Mouse (Mus musculus) ES-E14 (cell line): ENCODE data around the gene Scp2d1. TPM values are rescaled to one million over a fixed set of nuclear protein-coding genes. Genes with fewer than 3 reads are reported as not detected.

Experiments used
- DNase-seq: peaks from one replicate; pipeline ENCODE4 v3.0.0-alpha.2; 2013; ENCODE audit warnings: low read depth, low spot score
- H3K27ac ChIP-seq: 2 replicates; pipeline ENCODE4 v1.5.1; 2012; ENCODE audit warnings: low read depth, mild to moderate bottlenecking, low read length, moderate library complexity, mixed read lengths; ENCODE audit not compliant: poor library complexity, insufficient read depth, severe bottlenecking
- H3K36me3 ChIP-seq: 2 replicates; pipeline ENCODE4 v1.6.1; 2012; ENCODE audit warnings: mild to moderate bottlenecking, low read length, moderate library complexity, mixed read lengths; ENCODE audit not compliant: control insufficient read depth, poor library complexity, insufficient read depth, severe bottlenecking
- H3K4me1 ChIP-seq, 2 experiments: fragments of 150-350 bp in 1 of 2; sonication (generic) in 1 of 2; 2 replicates each; pipeline ENCODE4 v1.6.1; 2012; ENCODE audit warnings: low read length in 2 of 2, mild to moderate bottlenecking in 1 of 2, mixed read lengths in 1 of 2; ENCODE audit not compliant: control insufficient read depth in 2 of 2, insufficient read depth in 2 of 2, poor library complexity in 1 of 2
- H3K4me3 ChIP-seq, 2 experiments: fragments of 150-350 bp in 1 of 2; sonication (generic) in 1 of 2; 2 replicates each; pipeline ENCODE4 v1.5.1; 2012; ENCODE audit warnings: low read length in 2 of 2, low read depth in 1 of 2, mild to moderate bottlenecking in 1 of 2, mixed read lengths in 1 of 2; ENCODE audit not compliant: insufficient read depth in 1 of 2, poor library complexity in 1 of 2, severe bottlenecking in 1 of 2
- H3K9ac ChIP-seq: 2 replicates; pipeline ENCODE4 v1.6.1; 2012; ENCODE audit warnings: low read depth, mild to moderate bottlenecking, low read length, mixed read lengths; ENCODE audit not compliant: poor library complexity, insufficient read depth, severe bottlenecking
- H3K9me3 ChIP-seq: fragments of 150-350 bp; sonication (generic); 2 replicates; pipeline ENCODE4 v1.6.1; 2012; ENCODE audit warnings: low read depth, mild to moderate bottlenecking, low read length; ENCODE audit not compliant: control insufficient read depth, insufficient read depth
- CHD2 ChIP-seq: IDR thresholded peaks from 2 replicates; pipeline ENCODE4 v1.6.1; 2014; ENCODE audit warnings: mild to moderate bottlenecking, low read depth, low read length, inconsistent platforms
- HCFC1 ChIP-seq: IDR thresholded peaks from 2 replicates; pipeline ENCODE4 v1.6.1; 2012; ENCODE audit warnings: low read length, inconsistent platforms, borderline replicate concordance; ENCODE audit not compliant: insufficient read depth
- MAFK ChIP-seq: IDR thresholded peaks from 2 replicates; pipeline ENCODE4 v1.6.1; 2014; ENCODE audit warnings: mild to moderate bottlenecking, low read depth, low read length, inconsistent platforms; ENCODE audit not compliant: insufficient read depth
- ZC3H11A ChIP-seq: IDR thresholded peaks from 2 replicates; pipeline ENCODE4 v1.6.1; 2012; ENCODE audit warnings: low read depth, mild to moderate bottlenecking, inconsistent platforms, low read length, borderline replicate concordance
- ZNF384 ChIP-seq: IDR thresholded peaks from 2 replicates; pipeline ENCODE4 v1.6.1; 2012; ENCODE audit warnings: low read depth, low read length, inconsistent platforms
- in situ Hi-C, 2 experiments: fragments of 600-800 bp; cut with MboI; formaldehyde crosslinking; loops; one replicate each; pipeline ENCODE4 v1.15.1; 2025; ENCODE audit warnings: low sequenced_read_pairs in 2 of 2, inconsistent platforms in 1 of 2; ENCODE audit not compliant: unreplicated experiment in 2 of 2
- total RNA-seq: library from RNA; depleted of rRNA; stranded (reverse); fragments of 300-350 nt; gene quantifications from 2 replicates; pipeline ENCODE4 v1.2.3, GENCODE M21; 2012; rRNA removed

Scp2d1 gene
- total RNA-seq, 1 experiment: 0.31 TPM

DNA sequence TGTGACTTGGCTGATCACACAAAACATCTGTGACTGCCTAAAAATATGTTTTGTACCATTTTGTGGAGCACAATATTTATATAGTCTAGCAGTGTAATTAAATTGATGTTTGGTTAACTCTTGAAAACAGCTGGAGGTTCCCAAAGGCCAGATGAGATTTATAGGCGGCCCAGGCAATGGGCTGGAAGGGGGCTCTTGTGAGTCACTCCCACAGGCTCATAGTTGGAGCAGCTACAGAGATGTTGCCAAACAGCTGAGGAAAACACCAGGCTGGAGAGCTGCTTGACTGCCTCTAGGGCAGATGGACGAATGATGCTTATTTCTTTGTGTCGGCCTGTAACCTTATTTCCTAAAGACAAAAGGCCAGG lies 13.8 kb downstream of the Scp2d1 start:
- TF ChIP-seq ZNF384 (no peak), ZC3H11A (no peak), CHD2 (no peak), HCFC1 (no peak), MAFK (no peak)
- H3K4me1 ChIP-seq: no peaks in the 10 kb centered on the region
- H3K27ac ChIP-seq: no peak overlapping the region
- no peak overlapping the region for H3K4me3 ChIP-seq
- H3K36me3 ChIP-seq: no peaks in the 10 kb centered on the region
- no peak overlapping the region for H3K9ac ChIP-seq
- in situ Hi-C loops: no loop called here
- no peaks in the 10 kb centered on the region for H3K9me3 ChIP-seq
- no peak for DNase-seq

DNA sequence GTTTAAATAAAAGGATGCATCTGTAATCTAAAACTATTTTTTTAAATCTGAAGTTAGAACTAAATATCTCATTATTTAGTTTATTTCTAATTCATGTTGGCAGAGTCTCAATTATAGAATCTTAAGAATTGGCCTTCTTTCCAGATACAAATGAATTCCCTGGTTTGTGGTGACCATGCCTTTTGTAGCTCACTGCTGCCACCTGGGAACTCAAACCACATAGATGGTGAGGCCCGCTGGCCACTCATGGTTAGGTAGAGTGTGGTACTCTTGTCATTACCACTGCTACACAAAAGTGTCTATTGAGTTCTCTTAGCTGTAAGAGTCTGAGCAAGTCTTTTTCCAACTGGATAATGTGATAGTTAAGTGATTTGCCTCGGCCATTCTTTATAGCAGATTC lies 45.4 kb downstream of the Scp2d1 start:
- H3K9ac ChIP-seq: no peak overlapping the region
- no peak for TF ChIP-seq ZNF384
- no peak for TF ChIP-seq ZC3H11A
- no peak for TF ChIP-seq HCFC1
- no peak for TF ChIP-seq MAFK
- TF ChIP-seq CHD2: no peak
- in situ Hi-C loops: no loop called here
- no peak overlapping the region for H3K27ac ChIP-seq
- DNase-seq: no peak
- H3K4me1 ChIP-seq: no peaks in the 10 kb centered on the region
- H3K4me3 ChIP-seq: no peak overlapping the region
- no peaks in the 10 kb centered on the region for H3K9me3 ChIP-seq
- no peaks in the 10 kb centered on the region for H3K36me3 ChIP-seq

Other genes with a start within 250 kb of the Scp2d1 start
- 35.6 and 35.7 TPM in 2 replicates for gene Smim26, start 229.6 kb upstream of the Scp2d1 start, total RNA-seq
- 21.2 and 29.4 TPM in 2 replicates for gene Dtd1, start 223.8 kb upstream of the Scp2d1 start, total RNA-seq